Mouse (Mus musculus): ENCODE results near the gene Dolpp1. TPM values are rescaled to one million over a fixed set of nuclear protein-coding genes. Genes with fewer than 3 reads are reported as not detected.
"Not testable (repeated sequence)": the region's sequence is repeated elsewhere in the genome, so short reads cannot be mapped to it uniquely, and the experiment has no call there.

The Dolpp1 gene
- polyA plus RNA-seq, 1 experiment from 2014 or later = 52.3 TPM

DNA sequence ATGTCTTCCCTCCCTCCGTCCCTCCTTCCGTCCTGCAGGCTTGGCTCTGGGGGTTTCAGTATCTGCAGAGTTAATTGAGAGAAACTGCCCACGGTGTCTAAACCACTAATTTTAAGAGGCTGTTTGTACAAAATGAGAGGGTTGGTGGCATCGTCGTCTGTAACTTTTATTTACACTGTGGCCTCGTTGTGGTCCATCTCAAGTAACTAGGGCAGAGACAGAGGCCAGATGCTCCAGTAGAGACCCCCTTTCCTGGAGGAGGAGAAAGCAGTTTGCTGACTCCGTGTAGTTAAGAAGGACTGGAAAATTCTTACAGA lies 24.6 kb downstream of the Dolpp1 start:
- no peak for ATAC-seq (ENCODE audit: low FRiP score, low read depth)

DNA sequence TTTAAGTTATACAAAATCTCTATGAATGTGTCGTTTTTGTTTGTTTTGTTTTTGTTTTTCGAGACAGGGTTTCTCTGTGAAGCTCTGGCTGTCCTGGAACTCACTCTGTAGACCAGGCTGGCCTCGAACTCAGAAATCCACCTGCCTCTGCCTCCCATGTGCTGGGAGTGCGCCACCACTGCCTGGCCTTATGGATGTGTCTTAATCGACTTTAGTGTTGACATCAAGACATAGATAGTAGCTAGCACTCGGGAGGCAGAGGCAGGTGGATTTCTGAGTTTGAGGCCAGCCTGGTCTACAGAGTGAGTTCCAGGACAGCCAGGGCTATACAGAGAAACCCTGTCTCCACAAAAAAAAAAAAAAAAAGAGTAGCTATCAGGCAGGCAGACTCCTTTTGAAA lies 25.1 kb downstream of the Dolpp1 start:
- H3K27me3 ChIP-seq (replicated peaks); H3K9ac ChIP-seq; H3K27ac ChIP-seq; H3K4me3 ChIP-seq; H3K9me3 ChIP-seq; H3K36me3 ChIP-seq; ATAC-seq (ENCODE audit: low FRiP score, low read depth): not testable (repeated sequence)
- peaks cover 42% of the 10 kb centered on the region for H3K4me1 ChIP-seq
- 87% methylated on average over 6 of the region's 6 CpGs for WGBS
- H3K4me2 ChIP-seq (replicated peaks) = peak overlapping the region; percentile 75

More for the DNA sequence above, 24.6 kb downstream of the Dolpp1 start:
- H3K9me3 ChIP-seq = no peaks in the 10 kb centered on the region
- 0% methylated on average over 7 of the region's 7 CpGs for WGBS
- peak overlapping the region; percentile 81 for H3K4me3 ChIP-seq
- H3K4me2 ChIP-seq (replicated peaks) = peak overlapping the region; percentile 75
- H3K27ac ChIP-seq = peak overlapping the region; percentile 94
- peaks cover 42% of the 10 kb centered on the region for H3K4me1 ChIP-seq
- H3K9ac ChIP-seq = peak overlapping the region; percentile 92
- H3K36me3 ChIP-seq = no peaks in the 10 kb centered on the region
- H3K27me3 ChIP-seq (replicated peaks) = no peaks in the 10 kb centered on the region

GRCm38 (mm10) chr2:30417595-30418165 lies 25.6 kb downstream of the Dolpp1 start:
- H3K27me3 ChIP-seq (replicated peaks) = no peaks in the 10 kb centered on the region
- H3K9me3 ChIP-seq = no peaks in the 10 kb centered on the region
- H3K4me3 ChIP-seq = no peak overlapping the region
- no peak overlapping the region; the same call in 1 of the 2 replicates for H3K9ac ChIP-seq
- H3K4me1 ChIP-seq = peaks cover 42% of the 10 kb centered on the region
- H3K36me3 ChIP-seq = no peaks in the 10 kb centered on the region
- H3K27ac ChIP-seq = no peak overlapping the region
- ATAC-seq (ENCODE audit: low FRiP score, low read depth) = no peak
- 74% methylated on average over 5 of the region's 5 CpGs for WGBS
- peak overlapping the region; percentile 41 for H3K4me2 ChIP-seq (replicated peaks)

GRCm38 (mm10) chr2:30418259-30418658 lies 26.2 kb downstream of the Dolpp1 start:
- H3K4me3 ChIP-seq = no peak overlapping the region
- WGBS = 72% methylated on average over 6 of the region's 6 CpGs
- H3K9me3 ChIP-seq = no peaks in the 10 kb centered on the region
- no peaks in the 10 kb centered on the region for H3K36me3 ChIP-seq
- ATAC-seq (ENCODE audit: low FRiP score, low read depth) = no peak
- H3K4me2 ChIP-seq (replicated peaks) = peak overlapping the region; percentile 41
- H3K27ac ChIP-seq = no peak overlapping the region
- H3K27me3 ChIP-seq (replicated peaks) = no peaks in the 10 kb centered on the region
- peak overlapping the region; percentile 44; the same call in 1 of the 2 replicates for H3K9ac ChIP-seq
- H3K4me1 ChIP-seq = peaks cover 37% of the 10 kb centered on the region

GRCm38 (mm10) chr2:30419112-30419511 lies 27.1 kb downstream of the Dolpp1 start:
- Histone ChIP-seq H3K27me3 (replicated peaks) (no peaks in the 10 kb centered on the region), H3K9ac (peak overlapping the region; percentile 44; the same call in 1 of the 2 replicates), H3K9me3 (no peaks in the 10 kb centered on the region), H3K4me2 (replicated peaks) (peak overlapping the region; percentile 41), H3K4me1 (peaks cover 33% of the 10 kb centered on the region), H3K36me3 (no peaks in the 10 kb centered on the region), H3K4me3 (no peak overlapping the region), H3K27ac (no peak overlapping the region)
- 21% methylated on average over 10 of the region's 10 CpGs for WGBS
- ATAC-seq (ENCODE audit: low FRiP score, low read depth) = no peak

- no peak overlapping the region for H3K27ac ChIP-seq
- no peaks in the 10 kb centered on the region for H3K27me3 ChIP-seq (replicated peaks)
- H3K4me2 ChIP-seq (replicated peaks) = no peak overlapping the region
- no peak overlapping the region for H3K4me3 ChIP-seq
- H3K36me3 ChIP-seq = peaks cover 2% of the 10 kb centered on the region
- H3K9ac ChIP-seq = no peak overlapping the region
- H3K4me1 ChIP-seq = peaks cover 26% of the 10 kb centered on the region
- ATAC-seq (ENCODE audit: low FRiP score, low read depth) = no peak
- no peaks in the 10 kb centered on the region for H3K9me3 ChIP-seq
- whole genome bisulfite sequencing = 65% methylated on average over 4 of the region's 4 CpGs
These were observed 29.4 kb downstream of the Dolpp1 start for GRCm38 (mm10) chr2:30421432-30421831.

GRCm38 (mm10) chr2:30429156-30429555 lies 37.1 kb downstream of the Dolpp1 start:
- H3K27ac ChIP-seq = no peak overlapping the region
- H3K36me3 ChIP-seq = peaks cover 76% of the 10 kb centered on the region
- H3K4me2 ChIP-seq (replicated peaks) = no peak overlapping the region
- H3K4me1 ChIP-seq = no peaks in the 10 kb centered on the region
- no peaks in the 10 kb centered on the region for H3K9me3 ChIP-seq
- ATAC-seq (ENCODE audit: low FRiP score, low read depth) = no peak
- H3K4me3 ChIP-seq = no peak overlapping the region
- H3K27me3 ChIP-seq (replicated peaks) = no peaks in the 10 kb centered on the region
- H3K9ac ChIP-seq = no peak overlapping the region

DNA sequence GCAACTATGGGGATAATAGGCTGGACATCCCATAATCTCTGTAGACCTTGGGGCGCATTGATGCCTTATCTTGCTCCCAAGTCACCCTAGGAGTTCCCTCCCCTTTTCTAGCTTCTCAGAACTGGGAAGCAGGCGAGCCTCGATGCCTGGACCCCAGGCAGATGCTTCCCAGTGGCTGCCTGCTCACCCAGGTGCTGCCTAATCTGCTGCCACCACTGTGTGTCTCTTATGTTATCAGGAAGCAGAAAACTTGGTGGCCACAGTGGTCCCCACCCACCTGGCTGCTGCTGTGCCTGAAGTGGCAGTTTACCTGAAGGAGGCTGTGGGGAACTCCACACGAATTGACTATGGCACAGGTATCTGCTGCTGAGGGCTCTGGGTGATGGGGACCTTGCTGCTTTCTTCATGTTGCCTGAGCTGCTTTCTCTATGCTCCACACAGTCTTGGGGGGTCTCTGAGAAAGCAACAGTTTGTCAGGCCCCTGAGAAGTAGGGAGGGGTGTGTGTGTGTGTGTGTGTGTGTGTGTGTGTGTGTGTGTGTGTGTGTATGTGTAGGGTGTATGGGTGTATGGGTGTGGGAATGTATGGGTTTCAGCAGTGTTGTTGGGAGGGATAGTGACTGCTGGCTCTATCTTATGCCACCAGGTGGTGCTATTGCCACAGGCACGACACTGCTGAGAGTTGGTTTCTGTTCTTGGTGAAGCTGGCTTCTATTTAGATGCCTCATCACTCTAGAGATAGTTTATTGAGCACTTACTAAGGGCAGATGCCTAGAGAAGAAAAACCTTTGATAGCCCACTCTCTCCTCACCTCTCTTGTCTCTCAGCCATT lies 43.5 kb downstream of the Dolpp1 start:
- 0 out of 2 replicates have a peak, but pooled peaks have one; percentile 62 for ATAC-seq (ENCODE audit: low FRiP score, low read depth)
- Histone ChIP-seq H3K27ac (no peak overlapping the region), H3K4me3 (no peak overlapping the region), H3K27me3 (replicated peaks) (no peaks in the 10 kb centered on the region), H3K9ac (no peak overlapping the region), H3K4me1 (peaks cover 8% of the 10 kb centered on the region), H3K9me3 (no peaks in the 10 kb centered on the region), H3K36me3 (peaks cover 70% of the 10 kb centered on the region), H3K4me2 (replicated peaks) (no peak overlapping the region)
- WGBS = 55% methylated on average over 5 of the region's 5 CpGs

DNA sequence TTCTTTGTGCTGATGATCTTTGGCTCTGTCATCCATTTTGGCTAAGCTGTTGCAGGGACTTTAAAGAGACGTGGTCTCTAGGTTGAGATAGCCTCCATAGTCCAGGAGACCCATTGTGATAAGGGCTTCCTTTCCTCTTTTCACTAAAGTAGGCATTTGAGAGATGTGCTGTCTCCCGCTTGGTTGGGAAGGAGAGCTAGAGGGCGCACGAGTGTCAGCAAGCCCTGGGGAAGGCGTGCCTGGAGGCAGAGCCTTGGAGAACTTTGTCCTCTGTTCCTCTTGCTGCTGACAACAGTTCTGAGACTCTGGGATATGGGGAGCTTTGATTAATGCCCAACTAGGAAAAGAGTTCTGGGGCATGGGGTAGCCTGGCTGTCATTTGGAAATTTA lies 44.1 kb downstream of the Dolpp1 start:
- ATAC-seq (ENCODE audit: low FRiP score, low read depth) = no peak
- Histone ChIP-seq H3K4me1 (peaks cover 14% of the 10 kb centered on the region), H3K4me3 (no peak overlapping the region), H3K4me2 (replicated peaks) (no peak overlapping the region), H3K36me3 (peaks cover 64% of the 10 kb centered on the region), H3K27me3 (replicated peaks) (no peaks in the 10 kb centered on the region), H3K9me3 (no peaks in the 10 kb centered on the region), H3K9ac (no peak overlapping the region), H3K27ac (no peak overlapping the region)
- WGBS = 80% methylated on average over 5 of the region's 5 CpGs

DNA sequence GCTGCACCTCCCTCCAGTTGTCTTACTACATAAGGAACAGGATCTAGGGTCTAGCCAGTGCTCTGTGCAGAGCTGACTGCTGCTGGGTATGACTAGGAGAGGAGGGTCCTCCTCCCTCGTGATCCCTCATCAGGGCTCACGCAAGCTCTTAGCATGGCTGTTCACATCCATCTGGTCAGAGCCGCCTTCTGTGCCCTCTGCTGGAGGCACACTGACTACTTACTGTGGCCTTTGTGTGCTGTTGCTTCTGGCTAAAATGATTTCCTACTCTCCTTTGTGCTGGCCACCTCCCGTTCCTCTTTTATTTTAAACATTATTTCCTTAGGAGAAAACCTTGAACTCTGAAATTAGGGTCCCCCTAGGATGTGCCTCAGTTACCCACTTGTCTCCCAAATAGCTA lies 44.8 kb downstream of the Dolpp1 start:
- Histone ChIP-seq H3K36me3 (peaks cover 58% of the 10 kb centered on the region), H3K9ac (no peak overlapping the region), H3K4me1 (peaks cover 20% of the 10 kb centered on the region), H3K9me3 (no peaks in the 10 kb centered on the region), H3K4me2 (replicated peaks) (no peak overlapping the region), H3K4me3 (no peak overlapping the region), H3K27me3 (replicated peaks) (no peaks in the 10 kb centered on the region), H3K27ac (no peak overlapping the region)
- no peak for ATAC-seq (ENCODE audit: low FRiP score, low read depth)
- 81% methylated on average over 4 of the region's 4 CpGs for WGBS

DNA sequence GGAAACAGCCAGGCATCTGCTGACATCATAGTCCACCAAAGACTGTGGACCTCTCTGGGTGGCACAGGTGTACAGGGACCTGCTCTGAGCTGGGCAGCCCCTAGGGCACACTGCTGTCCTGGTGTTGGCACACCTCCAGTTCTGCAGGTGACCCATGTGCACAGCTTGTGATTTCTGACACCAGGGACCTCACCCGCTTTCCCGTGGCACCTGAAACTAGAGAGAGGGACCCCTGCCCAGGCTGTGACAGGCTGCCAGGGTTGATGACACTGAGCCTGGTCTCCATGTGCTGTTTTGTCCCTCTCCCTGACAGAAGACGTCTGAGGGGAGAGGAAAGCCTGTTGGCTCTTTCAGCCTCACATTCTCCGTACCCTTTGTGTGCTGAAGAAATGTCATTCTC lies 45.7 kb downstream of the Dolpp1 start:
- Histone ChIP-seq H3K36me3 (peaks cover 48% of the 10 kb centered on the region), H3K27me3 (replicated peaks) (no peaks in the 10 kb centered on the region)
- WGBS = 93% methylated on average over 4 of the region's 4 CpGs

GRCm38 (mm10) chr2:30439631-30440030 lies 47.6 kb downstream of the Dolpp1 start:
- Histone ChIP-seq H3K27ac (no peak overlapping the region), H3K4me3 (no peak overlapping the region), H3K4me2 (replicated peaks) (no peak overlapping the region), H3K9me3 (no peaks in the 10 kb centered on the region), H3K4me1 (peaks cover 48% of the 10 kb centered on the region), H3K36me3 (peaks cover 44% of the 10 kb centered on the region), H3K27me3 (replicated peaks) (no peaks in the 10 kb centered on the region), H3K9ac (no peak overlapping the region)
- ATAC-seq (ENCODE audit: low FRiP score, low read depth) = no peak
- WGBS = 91% methylated on average over 6 of the region's 6 CpGs

More for the DNA sequence above, 45.7 kb downstream of the Dolpp1 start:
- no peak overlapping the region for H3K4me2 ChIP-seq (replicated peaks)
- H3K9ac ChIP-seq = no peak overlapping the region
- no peak for ATAC-seq (ENCODE audit: low FRiP score, low read depth)
- no peak overlapping the region for H3K4me3 ChIP-seq
- peaks cover 30% of the 10 kb centered on the region for H3K4me1 ChIP-seq
- H3K27ac ChIP-seq = no peak overlapping the region
- H3K9me3 ChIP-seq = no peaks in the 10 kb centered on the region
